ENCODE assay signal across 20 mouse cellular contexts in the genomic region with DNA sequence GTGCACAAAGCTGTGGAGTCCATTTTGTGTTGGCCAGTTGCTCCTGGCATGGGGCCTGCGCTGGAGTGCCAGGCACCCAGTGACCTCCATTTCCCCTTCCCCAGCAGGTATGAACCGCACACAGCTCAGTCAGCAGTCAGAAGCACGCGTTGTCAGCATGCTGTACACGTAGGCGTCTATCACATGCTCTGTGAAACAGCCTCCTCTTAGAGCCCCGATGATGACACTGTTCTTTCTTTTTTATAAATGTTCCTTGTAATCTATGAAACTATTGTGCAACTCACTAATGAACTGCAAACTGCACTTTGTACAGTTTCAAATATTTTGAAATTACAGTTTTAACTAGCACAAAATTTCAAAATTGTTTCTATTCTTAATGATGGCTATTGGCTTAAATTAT. TPM values are rescaled to one million over a fixed set of nuclear protein-coding genes. Genes with fewer than 3 reads are reported as not detected.
DNase-seq lines count a peak whose midpoint lies in the region; ATAC-seq and TF ChIP-seq lines count a peak whose summit lies in the region.
"Had no signal": no experiment of that assay in that cellular context is flagged by ENCODE, and none has a peak within 500 bp of the region (broad histone marks: within the 10 kb centered on the region; RNA-seq: fewer than 3 reads in every experiment).

No protein-coding gene starts in this region.

- H3K4me3 ChIP-seq in heart, embryonic 12.5 days, result no peak overlapping the region
- no peak overlapping the region for H3K4me3 ChIP-seq in intestine, embryonic 15.5 days (replicated peaks)
- H3K4me3 ChIP-seq in gastrocnemius, adult 2 months, result no peak overlapping the region
- H3K4me3 ChIP-seq: heart, embryonic 15.5 days; hindbrain, embryonic 15.5 days; liver, embryonic 13.5 days; midbrain, embryonic 13.5 days; myocyte had no signal

- H3K27ac ChIP-seq in heart, embryonic 12.5 days (ENCODE audit: poor library complexity, severe bottlenecking), result no peak overlapping the region
- H3K27ac ChIP-seq in intestine, embryonic 15.5 days, result no peak overlapping the region
- no peak overlapping the region for H3K27ac ChIP-seq in gastrocnemius, adult 2 months
- H3K27ac ChIP-seq: heart, embryonic 15.5 days; hindbrain, embryonic 15.5 days; liver, embryonic 13.5 days; macrophage; midbrain, embryonic 13.5 days had no signal

- ATAC-seq in heart, embryonic 12.5 days (ENCODE audit: insufficient number of reproducible peaks, low FRiP score), result no peak
- peak; percentile 36; the same call in 1 of the 2 replicates for ATAC-seq in intestine, embryonic 15.5 days
- ATAC-seq in erythroid progenitor cell, adult 5-6 weeks (replicated peaks; ENCODE audit: low FRiP score, poor library complexity, severe bottlenecking), result no peak
- ATAC-seq: midbrain, embryonic 13.5 days had no signal

- 85% methylated on average over 7 of the region's 7 CpGs for WGBS in heart, embryonic 12.5 days
- WGBS in intestine, embryonic 15.5 days, result 91% methylated on average over 7 of the region's 7 CpGs

- no peak overlapping the region for H3K4me2 ChIP-seq in heart, embryonic 12.5 days
- no peak overlapping the region for H3K4me2 ChIP-seq in intestine, embryonic 15.5 days (replicated peaks)
- H3K4me2 ChIP-seq: heart, embryonic 15.5 days; hindbrain, embryonic 15.5 days; liver, embryonic 13.5 days; midbrain, embryonic 13.5 days had no signal

- TF ChIP-seq CTCF in gastrocnemius, adult 2 months (IDR thresholded peaks at IDR 0.05), result no peak

- H3K27me3 ChIP-seq in heart, embryonic 12.5 days (replicated peaks), result no peaks in the 10 kb centered on the region
- no peaks in the 10 kb centered on the region for H3K27me3 ChIP-seq in intestine, embryonic 15.5 days (replicated peaks)
- H3K27me3 ChIP-seq: heart, embryonic 15.5 days; hindbrain, embryonic 15.5 days; liver, embryonic 13.5 days; midbrain, embryonic 13.5 days had no signal

- DNase-seq in heart, postnatal 4 days, result peak; percentile 16
- peak; percentile 2 for DNase-seq in lung, postnatal 10 days
- DNase-seq in lung, postnatal 4 days, result no peak
- DNase-seq in gastrocnemius, adult 2 months, result no peak
- DNase-seq: cerebellum, adult 11 months; gastrocnemius, postnatal 25 days; kidney, adult 8-10 months; kidney, postnatal 36 days; left cerebral cortex, postnatal 4 days; liver, embryonic 13.5 days; right cerebral cortex, postnatal 14 days had no signal

- intact Hi-C loops in gastrocnemius, adult 2 months (cut with DNase I), result no loop called here

- no peaks in the 10 kb centered on the region for H3K4me1 ChIP-seq in heart, embryonic 12.5 days (replicated peaks)
- H3K4me1 ChIP-seq in intestine, embryonic 15.5 days (replicated peaks), result no peaks in the 10 kb centered on the region
- H3K4me1 ChIP-seq: heart, embryonic 15.5 days; hindbrain, embryonic 15.5 days; liver, embryonic 13.5 days; midbrain, embryonic 13.5 days had no signal

- H3K36me3 ChIP-seq in heart, embryonic 12.5 days, result peaks cover 59% of the 10 kb centered on the region
- 0 out of 2 replicates have a peak, but pooled peaks cover 5% of the 10 kb centered on the region for H3K36me3 ChIP-seq in intestine, embryonic 15.5 days

- no peaks in the 10 kb centered on the region for H3K9me3 ChIP-seq in heart, embryonic 12.5 days (replicated peaks)
- no peaks in the 10 kb centered on the region for H3K9me3 ChIP-seq in intestine, embryonic 15.5 days
- H3K9me3 ChIP-seq: G1E; heart, embryonic 15.5 days; hindbrain, embryonic 15.5 days; liver, embryonic 13.5 days; midbrain, embryonic 13.5 days had no signal

- no peak overlapping the region for H3K9ac ChIP-seq in heart, embryonic 12.5 days
- no peak overlapping the region for H3K9ac ChIP-seq in intestine, embryonic 15.5 days
- H3K9ac ChIP-seq: heart, embryonic 15.5 days; hindbrain, embryonic 15.5 days; liver, embryonic 13.5 days; midbrain, embryonic 13.5 days had no signal

RNA-seq across cellular contexts. Expression of a gene that starts 39.3 kb away (rescaled TPM):
- 10 to 100 TPM; 12.9 to 20.1 TPM for total RNA-seq in heart, postnatal 4 days (2021)
- 31.1 and 33.1 TPM in 2 replicates for polyA plus RNA-seq in heart, embryonic 12.5 days (2016; fragmentation: Nextera tagmentation; extraction: Ambion mirVana)
- polyA plus RNA-seq in intestine, embryonic 15.5 days (2015; fragmentation: Nextera tagmentation; extraction: Ambion mirVana), result 38.1 and 45.6 TPM in 2 replicates
- total RNA-seq in erythroid progenitor cell, adult 5-6 weeks (2015; ENCODE audit: low replicate concordance), result 7.5 and 8.3 TPM in 2 replicates
- total RNA-seq in erythroid progenitor cell, adult 5-6 weeks (2017; ENCODE audit: low replicate concordance), result 14.5 and 18.5 TPM in 2 replicates
- total RNA-seq in gastrocnemius, adult 2 months (2021), result 1 to 10 TPM; 9.2 to 9.4 TPM

RNA-seq across cellular contexts. Expression of a gene that starts 39.4 kb away (rescaled TPM):
- 10 to 100 TPM; 13.9 to 14.2 TPM for total RNA-seq in heart, postnatal 4 days (2021)
- polyA plus RNA-seq in heart, embryonic 12.5 days (2016; fragmentation: Nextera tagmentation; extraction: Ambion mirVana), result 21.3 and 21.4 TPM in 2 replicates
- 32.5 and 35.4 TPM in 2 replicates for polyA plus RNA-seq in intestine, embryonic 15.5 days (2015; fragmentation: Nextera tagmentation; extraction: Ambion mirVana)
- total RNA-seq in erythroid progenitor cell, adult 5-6 weeks (2015; ENCODE audit: low replicate concordance), result 16.6 and 32.7 TPM in 2 replicates
- total RNA-seq in erythroid progenitor cell, adult 5-6 weeks (2017; ENCODE audit: low replicate concordance), result 9.8 and 20.7 TPM in 2 replicates
- total RNA-seq in gastrocnemius, adult 2 months (2021), result 1 to 10 TPM; 5.8 to 5.9 TPM

Comparison
In these comparisons a context has a peak if more than half of its experiments do, and no peak if none do; other contexts are left out.
1. DNase-seq: peak in heart, postnatal 4 days (single experiment) and lung, postnatal 10 days (single experiment); none in lung, postnatal 4 days (0 of 2) and gastrocnemius, adult 2 months (single experiment).